Mouse (Mus musculus): ENCODE measurements at regions not wholly inside any gene's neighbourhood (a gene's known extent, or its start where the extent isn't known, plus 50 kb on each side); places are given as distances from the start of the nearest gene placed in this dataset.

- no peaks in the 10 kb centered on the region for H3K27me3 ChIP-seq (replicated peaks; ENCODE audit: control insufficient read depth, insufficient read depth, low read length)
Observed at GRCm38 (mm10) chr3:18725507-18725906, 777.3 kb downstream of the Cypt12 start.

GRCm38 (mm10) chr3:18731251-18731650 lies 783.0 kb downstream of the Cypt12 start:
- Histone ChIP-seq H3K27ac (replicated peaks; ENCODE audit: low read depth, low read length) (no peak overlapping the region), H3K9me3 (ENCODE audit: control insufficient read depth, low read length) (no peaks in the 10 kb centered on the region), H3K4me3 (ENCODE audit: low read depth, low read length) (no peak overlapping the region), H3K27me3 (replicated peaks; ENCODE audit: control insufficient read depth, insufficient read depth, low read length) (no peaks in the 10 kb centered on the region), H3K9ac (ENCODE audit: low read depth, low read length) (no peak overlapping the region), H3K36me3 (ENCODE audit: control insufficient read depth, insufficient read depth, low read length) (no peaks in the 10 kb centered on the region), H3K4me1 (ENCODE audit: control insufficient read depth, insufficient read depth, low read length) (no peaks in the 10 kb centered on the region), H3K4me2 (ENCODE audit: low read depth, low read length) (no peak overlapping the region)
- ATAC-seq (ENCODE audit: low read depth), result no peak
- 15% methylated on average over 1 of the region's 1 CpGs for WGBS
- DNase-seq (ENCODE audit: low spot score), result no peak

More at GRCm38 (mm10) chr3:18725507-18725906, 777.3 kb downstream of the Cypt12 start:
- Histone ChIP-seq H3K36me3 (ENCODE audit: control insufficient read depth, insufficient read depth, low read length) (no peaks in the 10 kb centered on the region), H3K4me1 (ENCODE audit: control insufficient read depth, insufficient read depth, low read length) (no peaks in the 10 kb centered on the region), H3K4me2 (ENCODE audit: low read depth, low read length) (no peak overlapping the region), H3K9ac (ENCODE audit: low read depth, low read length) (no peak overlapping the region), H3K27ac (replicated peaks; ENCODE audit: low read depth, low read length) (no peak overlapping the region), H3K9me3 (ENCODE audit: control insufficient read depth, low read length) (no peaks in the 10 kb centered on the region), H3K4me3 (ENCODE audit: low read depth, low read length) (no peak overlapping the region)
- ATAC-seq (ENCODE audit: low read depth) (no peak), DNase-seq (ENCODE audit: low spot score) (no peak)
- 93% methylated on average over 1 of the region's 1 CpGs for WGBS

GRCm38 (mm10) chr3:18731674-18732073 lies 783.5 kb downstream of the Cypt12 start:
- 63% methylated on average over 2 of the region's 2 CpGs for WGBS
- H3K27me3 ChIP-seq (replicated peaks; ENCODE audit: control insufficient read depth, insufficient read depth, low read length), result no peaks in the 10 kb centered on the region
- H3K4me1 ChIP-seq (ENCODE audit: control insufficient read depth, insufficient read depth, low read length), result no peaks in the 10 kb centered on the region
- H3K27ac ChIP-seq (replicated peaks; ENCODE audit: low read depth, low read length), result no peak overlapping the region
- no peaks in the 10 kb centered on the region for H3K9me3 ChIP-seq (ENCODE audit: control insufficient read depth, low read length)
- H3K9ac ChIP-seq (ENCODE audit: low read depth, low read length), result no peak overlapping the region
- H3K36me3 ChIP-seq (ENCODE audit: control insufficient read depth, insufficient read depth, low read length), result no peaks in the 10 kb centered on the region
- no peak overlapping the region for H3K4me3 ChIP-seq (ENCODE audit: low read depth, low read length)
- DNase-seq (ENCODE audit: low spot score) (no peak), ATAC-seq (ENCODE audit: low read depth) (no peak)
- no peak overlapping the region for H3K4me2 ChIP-seq (ENCODE audit: low read depth, low read length)

- Histone ChIP-seq H3K27me3 (replicated peaks; ENCODE audit: control insufficient read depth, insufficient read depth, low read length) (no peaks in the 10 kb centered on the region), H3K9me3 (ENCODE audit: control insufficient read depth, low read length) (no peaks in the 10 kb centered on the region), H3K27ac (replicated peaks; ENCODE audit: low read depth, low read length) (no peak overlapping the region), H3K36me3 (ENCODE audit: control insufficient read depth, insufficient read depth, low read length) (no peaks in the 10 kb centered on the region), H3K4me3 (ENCODE audit: low read depth, low read length) (no peak overlapping the region), H3K4me2 (ENCODE audit: low read depth, low read length) (no peak overlapping the region), H3K9ac (ENCODE audit: low read depth, low read length) (no peak overlapping the region), H3K4me1 (ENCODE audit: control insufficient read depth, insufficient read depth, low read length) (no peaks in the 10 kb centered on the region)
- ATAC-seq (ENCODE audit: low read depth) (no peak), DNase-seq (ENCODE audit: low spot score) (no peak)
- 84% methylated on average over 1 of the region's 1 CpGs for WGBS
Observed at GRCm38 (mm10) chr3:18733540-18733939, 785.3 kb downstream of the Cypt12 start.

- ATAC-seq (ENCODE audit: low read depth), result no peak
- Histone ChIP-seq H3K4me2 (ENCODE audit: low read depth, low read length) (no peak overlapping the region), H3K27ac (replicated peaks; ENCODE audit: low read depth, low read length) (no peak overlapping the region), H3K9ac (ENCODE audit: low read depth, low read length) (no peak overlapping the region), H3K4me1 (ENCODE audit: control insufficient read depth, insufficient read depth, low read length) (no peaks in the 10 kb centered on the region), H3K9me3 (ENCODE audit: control insufficient read depth, low read length) (no peaks in the 10 kb centered on the region), H3K36me3 (ENCODE audit: control insufficient read depth, insufficient read depth, low read length) (no peaks in the 10 kb centered on the region), H3K4me3 (ENCODE audit: low read depth, low read length) (no peak overlapping the region), H3K27me3 (replicated peaks; ENCODE audit: control insufficient read depth, insufficient read depth, low read length) (no peaks in the 10 kb centered on the region)
- DNase-seq (ENCODE audit: low spot score), result no peak
Observed at GRCm38 (mm10) chr3:18738946-18739345, 790.7 kb downstream of the Cypt12 start.

GRCm38 (mm10) chr3:18740344-18740743 lies 792.1 kb downstream of the Cypt12 start:
- Histone ChIP-seq H3K27ac (replicated peaks; ENCODE audit: low read depth, low read length) (no peak overlapping the region), H3K27me3 (replicated peaks; ENCODE audit: control insufficient read depth, insufficient read depth, low read length) (no peaks in the 10 kb centered on the region), H3K9me3 (ENCODE audit: control insufficient read depth, low read length) (no peaks in the 10 kb centered on the region), H3K36me3 (ENCODE audit: control insufficient read depth, insufficient read depth, low read length) (no peaks in the 10 kb centered on the region), H3K9ac (ENCODE audit: low read depth, low read length) (no peak overlapping the region), H3K4me3 (ENCODE audit: low read depth, low read length) (no peak overlapping the region), H3K4me2 (ENCODE audit: low read depth, low read length) (no peak overlapping the region), H3K4me1 (ENCODE audit: control insufficient read depth, insufficient read depth, low read length) (no peaks in the 10 kb centered on the region)
- DNase-seq (ENCODE audit: low spot score) (no peak), ATAC-seq (ENCODE audit: low read depth) (no peak)
- WGBS, result 80% methylated on average over 4 of the region's 4 CpGs

GRCm38 (mm10) chr3:18743474-18743873 lies 795.3 kb downstream of the Cypt12 start:
- DNase-seq (ENCODE audit: low spot score) (no peak), ATAC-seq (ENCODE audit: low read depth) (no peak)
- H3K9ac ChIP-seq (ENCODE audit: low read depth, low read length), result no peak overlapping the region
- no peaks in the 10 kb centered on the region for H3K36me3 ChIP-seq (ENCODE audit: control insufficient read depth, insufficient read depth, low read length)
- H3K4me1 ChIP-seq (ENCODE audit: control insufficient read depth, insufficient read depth, low read length), result no peaks in the 10 kb centered on the region
- H3K27ac ChIP-seq (replicated peaks; ENCODE audit: low read depth, low read length), result no peak overlapping the region
- H3K27me3 ChIP-seq (replicated peaks; ENCODE audit: control insufficient read depth, insufficient read depth, low read length), result no peaks in the 10 kb centered on the region
- H3K9me3 ChIP-seq (ENCODE audit: control insufficient read depth, low read length), result no peaks in the 10 kb centered on the region
- no peak overlapping the region for H3K4me2 ChIP-seq (ENCODE audit: low read depth, low read length)
- 81% methylated on average over 2 of the region's 2 CpGs for WGBS
- no peak overlapping the region for H3K4me3 ChIP-seq (ENCODE audit: low read depth, low read length)

- WGBS, result 73% methylated on average over 3 of the region's 3 CpGs
Observed at GRCm38 (mm10) chr3:18744216-18744615, 796.0 kb downstream of the Cypt12 start.

GRCm38 (mm10) chr3:18746206-18746605 lies 798.0 kb downstream of the Cypt12 start:
- H3K9ac ChIP-seq (ENCODE audit: low read depth, low read length), result no peak overlapping the region

More at GRCm38 (mm10) chr3:18744216-18744615, 796.0 kb downstream of the Cypt12 start:
- Histone ChIP-seq H3K27me3 (replicated peaks; ENCODE audit: control insufficient read depth, insufficient read depth, low read length) (no peaks in the 10 kb centered on the region), H3K27ac (replicated peaks; ENCODE audit: low read depth, low read length) (no peak overlapping the region), H3K9me3 (ENCODE audit: control insufficient read depth, low read length) (no peaks in the 10 kb centered on the region), H3K4me3 (ENCODE audit: low read depth, low read length) (no peak overlapping the region), H3K36me3 (ENCODE audit: control insufficient read depth, insufficient read depth, low read length) (no peaks in the 10 kb centered on the region), H3K4me1 (ENCODE audit: control insufficient read depth, insufficient read depth, low read length) (no peaks in the 10 kb centered on the region), H3K4me2 (ENCODE audit: low read depth, low read length) (no peak overlapping the region), H3K9ac (ENCODE audit: low read depth, low read length) (no peak overlapping the region)
- no peak for ATAC-seq (ENCODE audit: low read depth)
- DNase-seq (ENCODE audit: low spot score), result no peak

More at GRCm38 (mm10) chr3:18746206-18746605, 798.0 kb downstream of the Cypt12 start:
- no peak for DNase-seq (ENCODE audit: low spot score)
- H3K9me3 ChIP-seq (ENCODE audit: control insufficient read depth, low read length), result no peaks in the 10 kb centered on the region
- H3K27ac ChIP-seq (replicated peaks; ENCODE audit: low read depth, low read length), result no peak overlapping the region
- no peak for ATAC-seq (ENCODE audit: low read depth)
- H3K4me2 ChIP-seq (ENCODE audit: low read depth, low read length), result no peak overlapping the region
- H3K36me3 ChIP-seq (ENCODE audit: control insufficient read depth, insufficient read depth, low read length), result no peaks in the 10 kb centered on the region
- H3K4me3 ChIP-seq (ENCODE audit: low read depth, low read length), result no peak overlapping the region
- H3K4me1 ChIP-seq (ENCODE audit: control insufficient read depth, insufficient read depth, low read length), result no peaks in the 10 kb centered on the region
- H3K27me3 ChIP-seq (replicated peaks; ENCODE audit: control insufficient read depth, insufficient read depth, low read length), result no peaks in the 10 kb centered on the region
